Mouse (Mus musculus): ENCODE data around the gene Eps15.

DNA sequence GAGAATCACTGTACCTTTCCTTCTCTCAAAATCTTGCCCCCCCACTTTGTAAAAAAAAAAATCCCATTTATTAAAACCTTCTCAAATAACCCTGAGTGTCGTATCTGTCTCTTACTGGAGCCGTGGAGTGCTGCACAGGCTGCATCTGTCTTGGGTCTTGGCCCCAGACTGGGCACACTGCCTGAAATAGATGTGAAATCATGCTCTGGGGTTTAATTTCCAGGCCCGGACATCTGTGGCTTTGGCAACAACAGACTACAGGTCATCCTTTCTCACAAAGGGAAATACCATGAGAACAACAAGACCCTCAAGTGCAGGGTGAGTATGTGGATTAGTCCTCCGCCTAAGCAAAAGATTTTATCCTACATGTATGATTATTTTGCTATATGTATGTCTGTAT is 38.1 kb upstream of the Eps15 start:
- TF ChIP-seq CTCF (IDR thresholded peaks at IDR 0.05; ENCODE audit: borderline replicate concordance, insufficient read depth, low read depth, low read length) (no peak), POLR2A (IDR thresholded peaks at IDR 0.05; ENCODE audit: borderline replicate concordance, insufficient read depth, low read length) (no peak)

Measured in cerebellum, adult 2 months (tissue).